Mouse (Mus musculus) liver, embryonic 13.5 days (tissue): ENCODE results near the gene Exosc7. TPM values are rescaled to one million over a fixed set of nuclear protein-coding genes. Genes with fewer than 3 reads are reported as not detected.
A peak's percentile ranks its signal among the peaks of the same experiment; 100 is the strongest.

Source experiments
- ATAC-seq: fragments of 200-750 bp; cut with Nextera tagmentation; 2 replicates; pipeline ENCODE4 v1.8.0; 2017; ENCODE audit warnings: low read depth, mild to moderate bottlenecking, moderate number of reproducible peaks, moderate library complexity
- DNase-seq: peaks from one replicate; pipeline ENCODE4 v3.0.0; 2022
- H3K27ac ChIP-seq: fragments of 300-500 bp; sonication (generic); 2 replicates; pipeline ENCODE4 v1.5.1; 2015; ENCODE audit warnings: moderate library complexity, mild to moderate bottlenecking, inconsistent platforms
- H3K27me3 ChIP-seq: fragments of 300-500 bp; sonication (generic); 2 replicates; pipeline ENCODE4 v1.6.1; 2015; ENCODE audit warnings: mild to moderate bottlenecking, inconsistent platforms
- H3K36me3 ChIP-seq: fragments of 300-500 bp; sonication (generic); 2 replicates; pipeline ENCODE4 v1.6.1; 2015; ENCODE audit warnings: mild to moderate bottlenecking, inconsistent platforms
- H3K4me1 ChIP-seq: fragments of 300-500 bp; sonication (generic); replicated peaks from 2 replicates; pipeline ENCODE4 v1.6.1; 2015; ENCODE audit warnings: inconsistent platforms
- H3K4me2 ChIP-seq: fragments of 300-500 bp; sonication (generic); 2 replicates; pipeline ENCODE4 v1.6.1; 2015; ENCODE audit warnings: inconsistent platforms, mild to moderate bottlenecking, moderate library complexity
- H3K4me3 ChIP-seq: fragments of 300-500 bp; sonication (generic); replicated peaks from 2 replicates; pipeline ENCODE4 v1.5.1; 2015; ENCODE audit warnings: mild to moderate bottlenecking, inconsistent platforms
- H3K9ac ChIP-seq: fragments of 300-500 bp; sonication (generic); 2 replicates; pipeline ENCODE4 v1.6.1; 2015; ENCODE audit warnings: mild to moderate bottlenecking, inconsistent platforms
- H3K9me3 ChIP-seq: fragments of 300-500 bp; sonication (generic); replicated peaks from 2 replicates; pipeline ENCODE4 v1.6.1; 2016; ENCODE audit warnings: inconsistent platforms
- WGBS: fragments of 180-500 bp; shearing (Covaris S2); methylation state at CpG from one replicate; pipeline ENCODE4 v1.1.7; 2015; ENCODE audit not compliant: insufficient replicate concordance; 5-methylcytosine and 5-hydroxymethylcytosine counted together
- polyA plus RNA-seq: library from polyadenylated mRNA; unstranded; fragments of >200 nt; fragmentation: Nextera tagmentation; extraction: Ambion mirVana; gene quantifications from 2 replicates; pipeline ENCODE4 v1.2.1, GENCODE M21; 2015

Gene Exosc7
- 109 and 118 TPM in 2 replicates for polyA plus RNA-seq

DNA sequence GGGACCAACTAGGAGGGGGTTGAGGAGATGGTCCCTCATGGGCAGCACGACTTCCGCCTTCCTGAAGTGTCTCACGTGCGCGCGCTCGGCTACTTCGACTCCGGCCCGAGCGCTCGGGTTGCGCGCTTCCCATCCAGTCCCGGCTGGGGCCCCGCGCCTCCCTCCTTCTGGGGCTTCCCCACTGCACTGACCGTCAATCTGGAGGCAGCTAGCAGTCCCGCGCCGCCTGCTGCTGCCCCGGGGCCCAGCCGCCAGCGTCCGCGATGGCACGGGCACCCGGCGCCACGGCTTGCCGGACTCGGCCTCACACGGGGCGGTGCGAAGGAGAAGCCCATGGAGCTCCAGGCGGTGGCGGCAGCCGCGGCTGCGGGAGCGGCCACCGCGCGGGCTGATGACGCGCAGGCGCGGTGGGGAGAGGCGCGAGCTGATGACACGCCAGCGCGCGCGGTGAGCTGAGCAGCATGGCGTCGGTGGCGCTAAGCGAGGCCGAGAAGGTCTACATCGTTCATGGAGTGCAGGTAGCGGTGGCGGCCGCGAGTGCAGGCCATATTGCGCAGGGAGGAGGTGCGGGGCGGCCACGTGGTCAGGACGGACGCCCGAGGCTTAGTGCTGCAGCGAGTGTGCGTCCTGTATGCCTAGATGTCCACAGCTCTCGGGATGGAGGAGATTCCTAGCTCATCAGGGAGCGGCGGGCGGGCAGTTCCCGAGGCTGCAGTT lies at the start of gene Exosc7, which contains the start of gene Zdhhc3:
Gene Exosc7 (plus strand): TSS at position 411 of the 717 bp plus-strand sequence.
Gene Zdhhc3 (minus strand): TSS at position 401 of the 717 bp plus-strand sequence.
- DNase-seq (peak; percentile 80), ATAC-seq (peak; percentile 93)
- Histone ChIP-seq H3K27ac (peak within 1 kb of the TSS; percentile 88), H3K9me3 (no peaks in the 10 kb centered on the region), H3K4me1 (peaks cover 55% of the 10 kb centered on the region), H3K27me3 (no peaks in the 10 kb centered on the region), H3K4me2 (peak within 1 kb of the TSS; percentile 90), H3K4me3 (peak within 1 kb of the TSS; percentile 92), H3K9ac (peak within 1 kb of the TSS; percentile 94), H3K36me3 (peaks cover 31% of the 10 kb centered on the region)
- under 1% methylated on average over 79 of the region's 79 CpGs for WGBS

GRCm38 (mm10) chr9:123079149-123079548 lies 33.9 kb upstream of the Exosc7 start:
- H3K36me3 ChIP-seq = peaks cover 82% of the 10 kb centered on the region

GRCm38 (mm10) chr9:123080355-123080754 lies 32.7 kb upstream of the Exosc7 start:
- no peaks in the 10 kb centered on the region for H3K9me3 ChIP-seq
- H3K4me1 ChIP-seq = peaks cover 10% of the 10 kb centered on the region
- H3K36me3 ChIP-seq = peaks cover 86% of the 10 kb centered on the region
- no peak overlapping the region for H3K9ac ChIP-seq
- H3K4me3 ChIP-seq = no peak overlapping the region
- WGBS = 90% methylated on average over 7 of the region's 7 CpGs
- DNase-seq (no peak), ATAC-seq (no peak)
- no peaks in the 10 kb centered on the region for H3K27me3 ChIP-seq
- no peak overlapping the region for H3K4me2 ChIP-seq
- H3K27ac ChIP-seq = no peak overlapping the region

More at GRCm38 (mm10) chr9:123079149-123079548, 33.9 kb upstream of the Exosc7 start:
- no peaks in the 10 kb centered on the region for H3K9me3 ChIP-seq
- peaks cover 10% of the 10 kb centered on the region for H3K4me1 ChIP-seq
- H3K4me3 ChIP-seq = no peak overlapping the region
- ATAC-seq (peak; percentile 86), DNase-seq (no peak)
- H3K9ac ChIP-seq = no peak overlapping the region
- H3K27me3 ChIP-seq = no peaks in the 10 kb centered on the region
- no peak overlapping the region for H3K27ac ChIP-seq
- WGBS = 53% methylated on average over 5 of the region's 5 CpGs
- H3K4me2 ChIP-seq = no peak overlapping the region

DNA sequence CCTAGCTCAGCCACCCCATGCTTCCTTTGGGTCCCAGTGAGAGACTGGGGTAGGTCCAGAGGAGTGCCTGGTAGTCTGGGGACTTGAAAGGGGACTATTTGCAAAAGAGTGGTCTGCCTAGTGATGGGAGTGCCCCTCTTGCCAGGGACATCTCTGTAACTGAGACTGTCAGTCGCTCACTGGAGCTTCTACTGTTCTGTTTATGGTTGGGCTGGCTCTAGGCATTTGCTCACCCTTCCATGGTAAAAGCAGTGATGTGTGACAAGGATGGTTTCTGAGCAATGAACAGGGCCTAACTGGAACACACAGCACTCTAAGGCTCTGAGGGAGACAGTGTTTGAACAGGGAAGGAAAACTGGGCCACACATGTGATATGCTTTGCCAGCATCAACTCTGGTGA lies 32.2 kb upstream of the Exosc7 start:
- Histone ChIP-seq H3K4me2 (no peak overlapping the region), H3K9ac (no peak overlapping the region), H3K4me3 (no peak overlapping the region), H3K27ac (no peak overlapping the region), H3K36me3 (peaks cover 90% of the 10 kb centered on the region), H3K27me3 (no peaks in the 10 kb centered on the region), H3K4me1 (peaks cover 10% of the 10 kb centered on the region), H3K9me3 (no peaks in the 10 kb centered on the region)
- WGBS = 74% methylated on average over 1 of the region's 1 CpGs
- no peak for ATAC-seq
- no peak for DNase-seq

DNA sequence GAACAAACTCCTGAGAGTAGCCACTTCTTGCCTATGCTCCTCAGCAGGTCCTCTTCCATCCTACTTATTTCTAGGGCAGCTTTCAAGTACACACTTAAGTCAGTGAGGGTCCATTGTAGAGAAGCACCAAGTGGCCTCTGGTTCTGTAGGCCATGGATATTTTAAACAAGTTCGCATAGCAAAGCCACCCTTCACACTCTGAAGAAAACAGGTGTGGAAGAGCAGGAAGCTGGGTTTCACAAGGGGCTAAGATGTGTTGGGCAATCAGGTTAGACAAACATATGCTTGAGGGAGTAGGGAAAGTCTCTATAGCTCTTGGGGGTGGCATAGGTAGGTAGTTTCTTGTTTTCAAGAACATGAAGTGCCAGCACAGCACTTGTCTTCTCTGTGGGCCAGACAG lies 27.6 kb upstream of the Exosc7 start:
- Histone ChIP-seq H3K9ac (no peak overlapping the region), H3K27ac (no peak overlapping the region), H3K27me3 (no peaks in the 10 kb centered on the region), H3K4me3 (no peak overlapping the region), H3K36me3 (peaks cover 95% of the 10 kb centered on the region), H3K4me2 (no peak overlapping the region), H3K4me1 (peaks cover 14% of the 10 kb centered on the region; the same call in 1 of the 2 replicates), H3K9me3 (no peaks in the 10 kb centered on the region)
- WGBS = 58% methylated on average over 1 of the region's 1 CpGs
- ATAC-seq (no peak), DNase-seq (no peak)

DNA sequence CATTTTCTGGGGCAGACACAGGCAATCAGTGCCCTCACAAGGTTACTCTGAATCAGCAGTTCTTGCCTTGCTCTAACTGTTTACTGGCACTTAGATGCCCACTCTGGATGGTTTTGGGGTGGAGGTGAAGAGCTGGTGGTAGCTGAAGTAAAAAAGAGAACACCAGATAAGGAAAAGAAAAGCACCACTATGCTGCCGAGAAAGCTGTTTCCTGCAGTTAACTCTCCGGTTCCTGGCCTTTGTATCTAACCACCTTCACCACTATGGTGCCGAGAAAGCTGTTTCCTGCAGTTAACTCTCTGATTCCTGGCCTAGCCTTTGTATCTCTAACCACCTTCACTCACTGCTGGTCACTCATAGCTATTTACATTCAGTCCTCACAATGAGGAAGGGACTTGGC lies 25.5 kb upstream of the Exosc7 start:
- Histone ChIP-seq H3K4me3 (no peak overlapping the region), H3K4me1 (peaks cover 14% of the 10 kb centered on the region; the same call in 1 of the 2 replicates), H3K4me2 (no peak overlapping the region), H3K9ac (no peak overlapping the region), H3K9me3 (no peaks in the 10 kb centered on the region), H3K27me3 (no peaks in the 10 kb centered on the region), H3K27ac (no peak overlapping the region; the same call in 1 of the 2 replicates), H3K36me3 (peaks cover 90% of the 10 kb centered on the region)
- WGBS = 15% methylated on average over 3 of the region's 3 CpGs
- ATAC-seq (no peak), DNase-seq (no peak)

GRCm38 (mm10) chr9:123090844-123091243 lies 22.2 kb upstream of the Exosc7 start:
- Histone ChIP-seq H3K9ac (no peak overlapping the region), H3K9me3 (no peaks in the 10 kb centered on the region), H3K36me3 (peaks cover 86% of the 10 kb centered on the region), H3K27me3 (no peaks in the 10 kb centered on the region), H3K27ac (no peak overlapping the region), H3K4me3 (no peak overlapping the region), H3K4me1 (peaks cover 14% of the 10 kb centered on the region; the same call in 1 of the 2 replicates), H3K4me2 (no peak overlapping the region)
- 69% methylated on average over 4 of the region's 4 CpGs for WGBS
- no peak for DNase-seq
- ATAC-seq = no peak

DNA sequence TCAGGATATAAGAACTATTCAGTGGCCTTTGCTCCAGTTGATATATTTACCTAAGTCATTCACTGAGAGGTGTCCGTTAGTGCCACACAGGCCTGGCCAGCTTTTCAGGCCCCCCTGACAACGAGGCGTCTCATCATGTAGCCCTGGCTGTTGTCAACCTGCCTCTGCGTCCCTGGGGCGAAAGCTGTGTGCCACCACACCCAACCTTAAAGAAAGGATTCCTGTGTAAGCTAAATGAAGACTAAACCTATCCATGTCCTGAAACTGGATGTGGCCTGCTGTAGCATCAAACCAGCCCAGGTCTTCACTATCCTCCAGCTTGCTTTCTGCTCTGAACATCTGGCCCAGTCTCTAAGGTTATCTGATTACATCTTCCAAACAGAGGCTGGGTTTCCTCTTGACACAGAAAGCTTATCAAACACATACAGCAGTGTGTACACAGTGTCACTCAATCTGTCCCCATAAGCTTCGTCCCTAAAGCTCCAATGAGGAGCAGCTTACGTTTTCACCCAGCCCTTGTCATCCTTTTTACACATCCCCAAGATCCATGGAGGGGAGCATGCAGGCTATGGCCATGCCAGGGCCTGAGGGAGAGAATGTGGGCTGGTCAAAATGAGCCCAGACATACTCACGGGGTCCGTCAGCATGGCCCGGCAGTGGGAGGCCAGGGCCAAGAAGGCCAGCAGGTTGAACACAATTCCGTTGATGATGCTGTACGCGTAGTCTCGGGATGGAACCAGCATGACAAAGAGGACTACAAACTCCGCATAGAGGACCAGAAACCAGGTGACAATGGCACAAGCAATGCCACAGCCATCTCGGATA lies 13.2 kb upstream of the Exosc7 start:
- H3K4me1 ChIP-seq = peaks cover 9% of the 10 kb centered on the region
- ATAC-seq = peak; percentile 80
- H3K9ac ChIP-seq = no peak overlapping the region
- 77% methylated on average over 16 of the region's 16 CpGs for WGBS
- H3K4me3 ChIP-seq = no peak overlapping the region
- DNase-seq = no peak
- H3K27me3 ChIP-seq = no peaks in the 10 kb centered on the region
- no peaks in the 10 kb centered on the region for H3K9me3 ChIP-seq
- H3K36me3 ChIP-seq = peaks cover 71% of the 10 kb centered on the region
- H3K4me2 ChIP-seq = no peak overlapping the region
- H3K27ac ChIP-seq = no peak overlapping the region

DNA sequence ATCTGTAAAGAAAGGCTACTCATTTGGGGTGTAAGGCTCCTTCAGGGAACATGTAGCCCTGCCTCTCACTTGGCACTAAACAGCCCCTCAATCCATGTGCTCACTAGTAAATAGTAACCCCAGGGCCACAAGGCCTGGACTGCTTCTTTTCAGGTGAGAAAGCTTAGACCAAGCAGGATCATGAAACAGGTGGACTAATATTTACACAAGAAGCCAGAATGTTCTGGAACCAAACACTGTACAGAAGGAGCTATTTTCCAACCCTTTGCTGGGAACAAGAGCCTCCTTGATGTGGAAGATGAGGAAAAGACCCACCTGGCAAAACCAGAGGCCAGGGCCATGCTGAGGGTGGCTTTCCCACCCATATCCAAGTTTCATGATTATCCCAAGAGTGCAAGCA lies 9.6 kb upstream of the Exosc7 start:
- DNase-seq = no peak
- H3K27ac ChIP-seq = no peak overlapping the region
- H3K4me2 ChIP-seq = no peak overlapping the region
- peaks cover 52% of the 10 kb centered on the region for H3K36me3 ChIP-seq
- H3K27me3 ChIP-seq = no peaks in the 10 kb centered on the region
- H3K9me3 ChIP-seq = no peaks in the 10 kb centered on the region
- no peak for ATAC-seq
- H3K4me1 ChIP-seq = peaks cover 12% of the 10 kb centered on the region
- no peak overlapping the region for H3K9ac ChIP-seq
- no peak overlapping the region for H3K4me3 ChIP-seq

DNA sequence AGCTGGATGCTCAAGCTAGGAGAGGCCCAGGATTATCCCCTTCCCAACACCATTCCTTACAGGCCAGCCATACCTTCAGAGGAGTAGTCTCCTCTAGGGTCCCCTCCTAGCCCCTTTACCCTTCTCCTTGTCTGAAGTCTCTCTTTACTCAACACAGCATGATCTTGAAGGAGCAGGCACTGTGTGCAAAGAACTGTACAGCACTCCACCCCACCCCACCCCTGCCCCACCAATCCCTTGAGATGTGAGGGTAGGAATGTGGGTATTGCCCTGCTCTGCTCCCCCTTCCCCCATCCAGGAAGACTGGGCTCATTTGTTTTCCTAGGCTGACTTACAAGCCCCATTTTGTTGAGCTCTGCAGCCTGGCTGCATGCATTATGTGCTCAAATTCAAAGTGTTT lies 8.7 kb upstream of the Exosc7 start:
- Histone ChIP-seq H3K4me1 (peaks cover 16% of the 10 kb centered on the region), H3K9ac (no peak overlapping the region), H3K4me2 (no peak overlapping the region), H3K9me3 (no peaks in the 10 kb centered on the region), H3K36me3 (peaks cover 51% of the 10 kb centered on the region), H3K27me3 (no peaks in the 10 kb centered on the region), H3K4me3 (no peak overlapping the region), H3K27ac (no peak overlapping the region; the same call in 1 of the 2 replicates)
- DNase-seq = no peak
- ATAC-seq = no peak

DNA sequence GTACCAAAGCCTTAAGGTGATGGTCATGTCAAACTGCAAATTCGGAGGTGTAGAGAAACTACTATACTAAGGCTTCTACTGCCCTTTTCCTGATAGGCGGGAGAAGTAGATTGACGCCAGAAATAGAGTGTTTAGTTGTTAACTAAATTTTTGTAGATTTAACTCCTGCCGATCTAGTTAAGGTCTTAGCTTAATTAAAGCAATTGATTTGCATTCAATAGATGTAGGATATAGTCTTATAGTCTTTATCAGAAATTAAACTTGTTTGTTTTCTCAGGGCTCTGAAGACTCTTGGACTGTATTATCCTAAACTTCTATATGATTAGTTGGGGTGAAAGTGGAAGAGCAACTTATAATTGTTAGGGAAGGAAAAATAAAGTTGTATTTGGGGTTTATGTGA lies 5.8 kb upstream of the Exosc7 start:
- WGBS = 75% methylated on average over 4 of the region's 4 CpGs
- Histone ChIP-seq H3K9ac (no peak overlapping the region), H3K4me3 (no peak overlapping the region), H3K4me1 (peaks cover 28% of the 10 kb centered on the region), H3K9me3 (no peaks in the 10 kb centered on the region), H3K27ac (no peak overlapping the region), H3K27me3 (no peaks in the 10 kb centered on the region), H3K36me3 (peaks cover 35% of the 10 kb centered on the region), H3K4me2 (no peak overlapping the region)
- 0 out of 2 replicates have a peak, but pooled peaks have one; percentile 37 for ATAC-seq
- no peak for DNase-seq
